Mouse (Mus musculus): ENCODE data around the gene Slc9a4. TPM values are rescaled to one million over a fixed set of nuclear protein-coding genes. Genes with fewer than 3 reads are reported as not detected.

The Slc9a4 gene
- 0.02 and 0.18 TPM in 2 replicates for polyA plus RNA-seq (2015; fragmentation: Nextera tagmentation; extraction: Ambion mirVana)

DNA sequence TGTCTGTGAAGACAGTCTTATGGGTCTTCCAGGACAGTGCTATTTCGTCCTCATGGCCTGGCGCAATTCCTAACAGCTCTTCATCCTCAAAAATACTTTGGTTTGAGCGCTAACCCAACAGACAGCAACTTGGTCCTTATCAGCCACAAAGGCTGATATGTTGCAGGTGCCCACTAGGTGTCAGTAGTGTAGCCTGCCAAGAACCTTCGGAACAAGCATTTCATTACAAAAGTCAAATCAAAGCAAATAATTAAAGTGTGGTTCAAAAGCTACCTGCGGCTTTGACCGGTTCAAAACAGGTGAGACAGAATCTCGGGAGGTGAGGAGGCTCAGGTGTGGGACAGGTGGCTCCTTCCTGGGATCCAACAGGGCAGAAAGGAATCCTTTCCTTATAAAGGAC is at the start of gene Slc9a4:
Gene Slc9a4, plus strand, starts transcription at position 298 of the 400 bp plus-strand sequence.
- H3K27ac ChIP-seq (ENCODE audit: low read length) = no peak within 1 kb of the TSS
- no peak within 1 kb of the TSS for H3K4me2 ChIP-seq (replicated peaks; ENCODE audit: low read depth, low read length)
- no peaks in the 10 kb centered on the region for H3K4me1 ChIP-seq (ENCODE audit: insufficient read depth, low read depth, low read length)
- TF ChIP-seq CTCF (IDR thresholded peaks at IDR 0.05) (peak; percentile 84), EP300 (IDR thresholded peaks at IDR 0.05) (no peak)
- H3K9me3 ChIP-seq (ENCODE audit: low read length) = no peaks in the 10 kb centered on the region
- ATAC-seq (no peak), DNase-seq (ENCODE audit: low spot score) (peak; percentile 62)
- H3K27me3 ChIP-seq (replicated peaks; ENCODE audit: insufficient read depth, low read length) = no peaks in the 10 kb centered on the region
- WGBS = 8% methylated on average over 7 of the region's 7 CpGs
- H3K4me3 ChIP-seq (ENCODE audit: low read depth, low read length) = no peak within 1 kb of the TSS
- H3K9ac ChIP-seq (replicated peaks; ENCODE audit: low read depth) = no peak within 1 kb of the TSS
- no peaks in the 10 kb centered on the region for H3K36me3 ChIP-seq (ENCODE audit: insufficient read depth, low read length)

DNA sequence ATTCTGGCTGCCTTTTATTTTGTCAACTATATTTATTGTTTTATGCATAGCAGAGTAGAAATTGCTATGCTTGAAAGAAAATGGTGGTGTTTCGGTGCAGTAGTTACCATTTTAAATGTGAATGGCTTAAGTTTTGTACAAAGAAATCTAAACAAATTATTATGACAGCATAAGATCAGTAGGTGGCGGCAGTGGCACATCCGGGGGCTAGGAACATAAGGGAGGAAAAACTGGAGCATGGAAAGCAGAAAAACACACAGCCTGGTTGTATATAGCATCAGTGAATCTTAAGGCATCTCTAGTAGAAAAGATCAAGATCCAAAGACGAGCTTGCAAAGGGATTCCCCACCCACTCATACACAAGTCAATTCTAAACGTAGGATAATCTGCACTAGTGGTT is 42.3 kb upstream of the Slc9a4 start:
- Histone ChIP-seq H3K9me3 (ENCODE audit: low read length) (no peaks in the 10 kb centered on the region), H3K4me2 (replicated peaks; ENCODE audit: low read depth, low read length) (no peak overlapping the region), H3K9ac (replicated peaks; ENCODE audit: low read depth) (no peak overlapping the region), H3K4me1 (ENCODE audit: insufficient read depth, low read depth, low read length) (no peaks in the 10 kb centered on the region), H3K36me3 (ENCODE audit: insufficient read depth, low read length) (no peaks in the 10 kb centered on the region), H3K27ac (ENCODE audit: low read length) (no peak overlapping the region), H3K27me3 (replicated peaks; ENCODE audit: insufficient read depth, low read length) (no peaks in the 10 kb centered on the region), H3K4me3 (ENCODE audit: low read depth, low read length) (no peak overlapping the region)
- ATAC-seq = no peak
- DNase-seq (ENCODE audit: low spot score) = no peak
- 74% methylated on average over 5 of the region's 5 CpGs for WGBS
- TF ChIP-seq CTCF (IDR thresholded peaks at IDR 0.05) (no peak), EP300 (IDR thresholded peaks at IDR 0.05) (no peak)

- Histone ChIP-seq H3K27me3 (replicated peaks; ENCODE audit: insufficient read depth, low read length) (no peaks in the 10 kb centered on the region), H3K36me3 (ENCODE audit: insufficient read depth, low read length) (no peaks in the 10 kb centered on the region), H3K4me2 (replicated peaks; ENCODE audit: low read depth, low read length) (no peak overlapping the region), H3K9ac (replicated peaks; ENCODE audit: low read depth) (no peak overlapping the region), H3K4me1 (ENCODE audit: insufficient read depth, low read depth, low read length) (no peaks in the 10 kb centered on the region), H3K4me3 (ENCODE audit: low read depth, low read length) (no peak overlapping the region), H3K9me3 (ENCODE audit: low read length) (no peaks in the 10 kb centered on the region), H3K27ac (ENCODE audit: low read length) (no peak overlapping the region)
- 0% methylated on average over 2 of the region's 2 CpGs for WGBS
- no peak for ATAC-seq
- DNase-seq (ENCODE audit: low spot score) = peak; percentile 83
- peak; percentile 77 for TF ChIP-seq CTCF (IDR thresholded peaks at IDR 0.05)
- TF ChIP-seq EP300 (IDR thresholded peaks at IDR 0.05) = no peak
These were observed 35.2 kb upstream of the Slc9a4 start for GRCm38 (mm10) chr1:40544650-40545049.

DNA sequence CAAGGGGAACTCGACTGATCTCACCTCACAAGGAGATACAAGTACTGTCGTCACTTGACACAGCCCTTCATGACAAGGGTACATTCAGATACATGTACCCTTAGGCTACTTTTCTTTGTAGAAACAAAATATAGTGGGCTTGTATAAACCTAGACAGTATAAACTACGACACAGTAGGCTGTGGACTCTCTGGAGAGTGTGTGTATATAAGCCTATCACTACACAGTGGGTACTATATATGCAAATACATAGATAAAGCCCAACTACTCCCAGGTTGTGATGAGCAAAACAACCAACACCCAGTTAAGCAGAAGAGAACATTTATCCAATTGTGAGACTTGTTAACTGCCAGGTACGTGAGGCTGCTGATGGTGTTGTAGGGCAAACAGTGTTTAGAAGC is 33.2 kb upstream of the Slc9a4 start:
- H3K4me2 ChIP-seq (replicated peaks; ENCODE audit: low read depth, low read length) = no peak overlapping the region
- H3K27ac ChIP-seq (ENCODE audit: low read length) = no peak overlapping the region
- no peak overlapping the region for H3K4me3 ChIP-seq (ENCODE audit: low read depth, low read length)
- no peak for DNase-seq (ENCODE audit: low spot score)
- ATAC-seq = no peak
- no peak overlapping the region for H3K9ac ChIP-seq (replicated peaks; ENCODE audit: low read depth)
- H3K9me3 ChIP-seq (ENCODE audit: low read length) = no peaks in the 10 kb centered on the region
- H3K27me3 ChIP-seq (replicated peaks; ENCODE audit: insufficient read depth, low read length) = no peaks in the 10 kb centered on the region
- no peak for TF ChIP-seq CTCF (IDR thresholded peaks at IDR 0.05)
- H3K36me3 ChIP-seq (ENCODE audit: insufficient read depth, low read length) = no peaks in the 10 kb centered on the region
- 61% methylated on average over 4 of the region's 4 CpGs for WGBS
- no peaks in the 10 kb centered on the region for H3K4me1 ChIP-seq (ENCODE audit: insufficient read depth, low read depth, low read length)

- Histone ChIP-seq H3K4me2 (replicated peaks; ENCODE audit: low read depth, low read length) (no peak overlapping the region), H3K4me3 (ENCODE audit: low read depth, low read length) (no peak overlapping the region), H3K27ac (ENCODE audit: low read length) (no peak overlapping the region), H3K9me3 (ENCODE audit: low read length) (no peaks in the 10 kb centered on the region), H3K4me1 (ENCODE audit: insufficient read depth, low read depth, low read length) (no peaks in the 10 kb centered on the region), H3K36me3 (ENCODE audit: insufficient read depth, low read length) (no peaks in the 10 kb centered on the region), H3K9ac (replicated peaks; ENCODE audit: low read depth) (no peak overlapping the region), H3K27me3 (replicated peaks; ENCODE audit: insufficient read depth, low read length) (no peaks in the 10 kb centered on the region)
- ATAC-seq (no peak), DNase-seq (ENCODE audit: low spot score) (no peak)
- TF ChIP-seq EP300 (IDR thresholded peaks at IDR 0.05) = no peak
- TF ChIP-seq CTCF (IDR thresholded peaks at IDR 0.05) = no peak
- 71% methylated on average over 11 of the region's 11 CpGs for WGBS
These were observed 32.8 kb upstream of the Slc9a4 start for GRCm38 (mm10) chr1:40547064-40547572.

GRCm38 (mm10) chr1:40547762-40548161 is 32.1 kb upstream of the Slc9a4 start:
- H3K4me3 ChIP-seq (ENCODE audit: low read depth, low read length) = no peak overlapping the region
- DNase-seq (ENCODE audit: low spot score) (peak; percentile 7), ATAC-seq (no peak)
- TF ChIP-seq EP300 (IDR thresholded peaks at IDR 0.05) (no peak), CTCF (IDR thresholded peaks at IDR 0.05) (no peak)
- no peaks in the 10 kb centered on the region for H3K4me1 ChIP-seq (ENCODE audit: insufficient read depth, low read depth, low read length)
- H3K27me3 ChIP-seq (replicated peaks; ENCODE audit: insufficient read depth, low read length) = no peaks in the 10 kb centered on the region
- WGBS = 28% methylated on average over 10 of the region's 10 CpGs
- H3K4me2 ChIP-seq (replicated peaks; ENCODE audit: low read depth, low read length) = no peak overlapping the region
- no peaks in the 10 kb centered on the region for H3K9me3 ChIP-seq (ENCODE audit: low read length)
- H3K9ac ChIP-seq (replicated peaks; ENCODE audit: low read depth) = no peak overlapping the region
- H3K36me3 ChIP-seq (ENCODE audit: insufficient read depth, low read length) = no peaks in the 10 kb centered on the region
- H3K27ac ChIP-seq (ENCODE audit: low read length) = no peak overlapping the region

- no peaks in the 10 kb centered on the region for H3K9me3 ChIP-seq (ENCODE audit: low read length)
- ATAC-seq (no peak), DNase-seq (ENCODE audit: low spot score) (no peak)
- H3K27ac ChIP-seq (ENCODE audit: low read length) = no peak overlapping the region
- no peaks in the 10 kb centered on the region for H3K27me3 ChIP-seq (replicated peaks; ENCODE audit: insufficient read depth, low read length)
- H3K4me3 ChIP-seq (ENCODE audit: low read depth, low read length) = no peak overlapping the region
- no peak for TF ChIP-seq CTCF (IDR thresholded peaks at IDR 0.05)
- no peak for TF ChIP-seq EP300 (IDR thresholded peaks at IDR 0.05)
- 61% methylated on average over 4 of the region's 4 CpGs for WGBS
- no peaks in the 10 kb centered on the region for H3K4me1 ChIP-seq (ENCODE audit: insufficient read depth, low read depth, low read length)
- no peak overlapping the region for H3K4me2 ChIP-seq (replicated peaks; ENCODE audit: low read depth, low read length)
- no peak overlapping the region for H3K9ac ChIP-seq (replicated peaks; ENCODE audit: low read depth)
- no peaks in the 10 kb centered on the region for H3K36me3 ChIP-seq (ENCODE audit: insufficient read depth, low read length)
These were observed 10.5 kb upstream of the Slc9a4 start for GRCm38 (mm10) chr1:40569374-40569773.
